Mouse (Mus musculus): ENCODE results near the gene Slc22a12. TPM values are rescaled to one million over a fixed set of nuclear protein-coding genes. Genes with fewer than 3 reads are reported as not detected.

Slc22a12 gene
- polyA plus RNA-seq, 3 experiments from 2014 or later = not detected

- ATAC-seq = no peak
Observed at GRCm38 (mm10) chr19:6540191-6540590, 2.6 kb downstream of the Slc22a12 start.

GRCm38 (mm10) chr19:6539592-6539991 is 3.2 kb downstream of the Slc22a12 start:
- ATAC-seq = no peak

DNA sequence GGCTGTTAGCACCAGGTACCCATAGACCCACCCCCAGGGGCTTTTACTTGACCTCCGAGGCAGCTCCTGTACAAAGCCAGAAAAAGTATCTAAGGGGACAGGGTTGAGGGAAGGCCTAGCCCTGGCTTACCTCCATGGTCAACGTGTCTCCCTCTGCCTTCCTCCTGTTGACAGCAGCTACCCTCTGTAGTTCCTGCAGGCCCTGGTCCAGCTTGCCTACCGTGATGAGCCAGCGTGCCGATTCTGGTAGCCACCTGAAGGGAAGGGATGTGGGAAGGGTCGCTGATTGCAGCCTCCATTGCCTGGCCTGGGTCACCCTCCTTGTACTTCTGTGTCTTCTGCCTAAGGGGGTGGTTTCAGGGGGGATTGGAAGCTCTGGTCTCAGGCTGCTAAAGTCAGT is 4.3 kb downstream of the Slc22a12 start:
- no peak for ATAC-seq

- ATAC-seq = no peak
Observed at GRCm38 (mm10) chr19:6537526-6537925, 5.3 kb downstream of the Slc22a12 start.

- no peak for ATAC-seq
Observed at GRCm38 (mm10) chr19:6536696-6537095, 6.1 kb downstream of the Slc22a12 start.

- ATAC-seq = no peak
Observed at GRCm38 (mm10) chr19:6536201-6536600, 6.6 kb downstream of the Slc22a12 start.

GRCm38 (mm10) chr19:6534118-6534415 is 8.8 kb downstream of the Slc22a12 start:
- ATAC-seq = no peak

GRCm38 (mm10) chr19:6533290-6534117 is 9.3 kb downstream of the Slc22a12 start:
- ATAC-seq = no peak

DNA sequence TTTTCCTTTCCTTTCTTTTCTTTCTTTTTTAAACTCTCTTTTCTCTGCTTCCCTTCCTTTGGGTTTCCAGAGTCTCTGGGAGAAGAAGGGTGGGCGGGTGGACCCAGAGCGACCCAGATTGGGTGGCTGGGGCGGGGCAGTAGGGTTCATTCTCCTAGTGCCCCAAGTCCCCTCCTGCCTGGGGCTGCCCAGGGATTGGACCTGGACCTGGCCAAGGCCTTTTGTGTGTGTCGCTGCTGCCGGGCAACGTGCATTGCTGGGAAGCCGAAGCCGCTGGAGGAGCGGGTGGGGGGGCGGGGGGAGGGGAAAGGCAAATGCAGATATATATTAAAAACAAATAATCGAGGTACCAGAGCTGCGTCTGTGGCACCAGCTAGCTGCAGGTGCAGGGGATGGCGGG is 10.2 kb downstream of the Slc22a12 start:
- ATAC-seq = no peak

DNA sequence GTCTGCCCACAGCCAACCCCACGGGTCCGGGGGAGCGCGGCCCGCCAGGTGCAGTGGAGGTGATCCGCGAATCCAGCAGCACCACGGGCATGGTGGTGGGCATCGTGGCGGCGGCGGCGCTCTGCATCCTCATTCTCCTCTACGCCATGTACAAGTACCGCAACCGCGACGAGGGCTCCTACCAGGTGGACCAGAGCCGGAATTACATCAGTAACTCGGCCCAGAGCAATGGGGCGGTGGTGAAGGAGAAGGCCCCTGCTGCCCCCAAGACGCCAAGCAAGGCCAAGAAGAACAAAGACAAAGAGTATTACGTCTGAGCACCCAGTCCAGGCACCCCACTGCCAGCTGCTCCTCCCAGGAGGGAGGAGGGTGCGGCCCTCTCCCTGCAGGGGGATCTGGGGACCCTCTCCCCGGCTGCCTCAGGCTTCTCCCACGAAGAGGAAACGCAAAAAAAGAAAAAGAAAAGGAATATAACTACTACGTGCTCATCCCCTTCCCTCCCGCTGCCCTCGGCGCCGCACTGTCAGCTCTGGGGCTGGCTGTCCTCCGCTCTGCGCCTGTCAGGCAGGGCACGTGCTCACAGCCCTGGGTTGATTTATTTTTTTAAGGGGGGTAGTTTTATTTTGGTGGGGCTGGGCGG is 10.9 kb downstream of the Slc22a12 start:
- ATAC-seq = no peak

DNA sequence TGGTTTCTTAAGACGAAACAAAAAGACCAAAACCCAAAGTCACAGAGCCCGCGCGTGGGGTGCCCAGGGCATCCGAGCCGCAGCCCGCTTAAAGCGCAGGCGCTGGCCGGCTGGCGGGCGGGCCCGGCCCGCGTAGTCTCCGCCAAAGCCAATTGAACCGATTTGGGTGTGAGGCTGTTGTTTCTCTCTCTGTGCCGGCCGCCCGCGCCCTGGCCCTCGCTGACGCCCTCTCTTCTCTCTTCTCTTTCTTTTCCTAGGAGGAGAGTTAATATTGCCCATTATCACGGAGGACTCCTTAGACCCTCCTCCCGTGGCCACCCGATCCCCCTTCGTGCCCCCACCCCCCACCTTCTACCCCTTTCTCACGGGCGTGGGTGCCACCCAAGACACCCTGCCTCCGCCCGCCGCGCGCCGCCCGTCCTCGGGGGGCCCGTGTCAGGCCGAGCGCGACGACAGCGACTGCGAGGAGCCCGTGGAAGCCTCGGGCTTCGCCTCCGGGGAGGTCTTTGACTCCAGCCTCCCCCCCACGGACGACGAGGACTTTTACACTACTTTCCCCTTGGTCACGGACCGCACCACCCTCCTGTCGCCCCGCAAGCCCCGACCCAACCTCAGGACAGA is 11.7 kb downstream of the Slc22a12 start:
- no peak for ATAC-seq

DNA sequence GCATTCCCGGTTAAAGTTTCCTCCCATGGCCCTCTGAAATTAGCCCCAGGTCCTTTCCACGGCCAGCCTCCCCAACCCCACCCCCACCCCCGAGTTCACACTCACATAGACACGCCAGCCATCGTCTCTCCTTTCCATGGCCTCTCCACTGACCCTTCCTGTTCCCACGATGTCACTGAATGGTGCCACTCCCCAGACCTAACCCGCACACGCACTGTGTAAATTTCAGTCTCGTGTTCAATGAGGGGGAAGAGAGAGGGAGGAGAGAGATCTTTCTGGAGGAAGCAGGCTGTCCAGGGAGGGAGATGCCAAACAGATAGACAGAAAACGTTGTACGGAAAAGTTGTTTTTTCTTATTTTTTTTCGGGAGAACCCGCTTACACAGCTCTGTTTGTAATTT is 12.5 kb downstream of the Slc22a12 start:
- no peak for ATAC-seq

- no peak for ATAC-seq
Observed at GRCm38 (mm10) chr19:6529265-6529985, 13.4 kb downstream of the Slc22a12 start.

DNA sequence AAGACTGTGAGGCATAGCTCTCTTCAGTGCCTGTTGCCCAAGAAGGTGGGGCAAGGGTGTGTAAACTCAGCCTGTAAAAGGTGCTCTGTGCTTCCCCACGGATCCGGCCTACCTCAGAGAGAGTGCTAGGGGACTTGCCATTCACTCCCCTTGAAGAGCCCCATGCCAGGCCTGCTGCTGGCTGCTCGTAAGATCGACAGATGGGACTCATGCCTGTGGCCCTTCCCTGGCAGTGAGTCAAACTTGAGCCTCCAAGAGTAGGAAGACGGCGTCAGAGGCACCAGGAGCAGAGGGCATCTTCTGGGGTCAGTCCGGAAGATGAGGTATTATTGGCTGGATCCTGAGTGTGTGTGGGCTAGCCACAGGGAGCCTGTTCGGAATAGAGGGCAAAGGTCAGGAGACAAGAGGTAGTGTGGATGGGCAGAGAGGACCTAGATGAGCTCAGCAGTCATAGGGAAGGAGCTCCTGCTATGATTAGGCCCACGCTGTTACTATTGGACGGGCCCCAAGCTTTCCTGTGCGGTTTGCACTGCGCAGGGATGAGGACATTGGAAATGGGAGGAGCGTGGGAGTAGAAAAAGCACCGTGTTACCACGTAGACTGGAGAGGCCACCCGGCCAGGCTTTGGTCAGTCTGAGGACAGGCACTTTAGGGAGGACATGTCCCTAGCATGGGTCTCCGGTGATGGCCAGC is 14.8 kb downstream of the Slc22a12 start:
- no peak for ATAC-seq

- ATAC-seq = no peak
Observed at GRCm38 (mm10) chr19:6527439-6527838, 15.4 kb downstream of the Slc22a12 start.

GRCm38 (mm10) chr19:6526010-6526409 is 16.8 kb downstream of the Slc22a12 start:
- no peak for ATAC-seq

- ATAC-seq = no peak
Observed at GRCm38 (mm10) chr19:6525023-6525422, 17.8 kb downstream of the Slc22a12 start.

DNA sequence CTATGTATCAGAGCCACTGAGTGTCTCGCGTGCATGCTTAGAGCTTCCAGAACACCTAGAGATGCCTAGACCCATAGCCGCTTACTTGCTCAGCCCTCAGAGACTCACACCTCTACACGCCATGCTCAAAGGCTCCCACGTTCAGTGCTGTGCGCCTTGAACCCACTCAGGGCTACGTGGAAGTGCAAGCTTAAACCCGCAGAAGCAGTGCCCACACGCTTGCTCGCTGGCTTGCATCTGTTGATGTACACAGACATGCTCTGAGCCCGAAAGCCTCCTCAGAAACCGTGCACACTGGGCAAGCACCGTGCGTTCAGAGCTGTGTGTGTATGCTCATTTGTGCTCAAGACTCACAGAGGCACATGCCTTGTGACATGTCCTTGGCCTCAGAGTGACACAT is 20.5 kb downstream of the Slc22a12 start:
- no peak for ATAC-seq

GRCm38 (mm10) chr19:6521630-6522029 is 21.2 kb downstream of the Slc22a12 start:
- ATAC-seq = no peak

DNA sequence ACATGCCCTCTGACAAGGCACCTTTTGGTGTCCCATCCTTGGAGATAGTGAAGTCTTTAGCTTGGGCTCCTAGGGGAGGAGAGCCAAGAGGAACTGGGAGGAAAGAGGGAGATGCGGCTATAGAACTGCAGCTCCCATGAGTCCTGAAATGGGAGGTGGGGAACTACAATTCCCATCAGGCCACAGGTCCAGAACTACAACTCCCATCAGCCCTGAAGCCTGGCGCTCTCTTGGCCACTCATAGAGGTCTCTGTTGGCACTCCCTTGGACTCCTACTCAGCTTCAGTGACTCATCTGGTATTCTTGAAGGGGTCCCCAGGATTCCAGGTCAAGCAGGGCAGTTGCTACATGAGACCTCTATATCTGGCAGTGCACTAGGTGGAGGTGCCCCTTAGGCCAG is 23.3 kb downstream of the Slc22a12 start:
- ATAC-seq = no peak

- ATAC-seq = no peak
Observed at GRCm38 (mm10) chr19:6518601-6519000, 24.2 kb downstream of the Slc22a12 start.

- ATAC-seq = no peak
Observed at GRCm38 (mm10) chr19:6516153-6516552, 26.7 kb downstream of the Slc22a12 start.

DNA sequence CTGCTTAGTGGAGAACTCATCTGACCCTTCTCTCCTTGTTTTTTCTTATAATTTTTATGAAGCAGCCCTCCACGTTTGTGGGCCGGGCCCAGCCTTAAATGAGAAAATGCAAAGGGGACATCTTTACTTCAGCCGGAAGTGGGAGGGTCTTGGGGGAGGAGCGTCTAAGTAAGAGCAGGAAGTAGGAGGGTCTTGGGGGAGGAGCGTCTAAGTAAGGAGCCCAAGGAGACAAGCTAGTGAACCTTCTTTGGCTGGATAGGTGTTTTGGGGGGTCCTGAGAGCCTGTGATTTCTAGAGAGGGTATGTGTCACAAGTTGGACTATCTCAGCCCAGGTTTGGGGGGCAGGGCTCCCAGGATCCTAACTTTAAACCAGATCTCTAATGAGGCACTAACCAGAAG is 27.4 kb downstream of the Slc22a12 start:
- no peak for ATAC-seq

All from inflammation-experienced regulatory T-cells, adult 6 months (primary cell).